Mouse (Mus musculus) stomach, postnatal 0 days (tissue): ENCODE results near the gene Abcd2.

ENCODE experiments used
- CTCF ChIP-seq: IDR thresholded peaks from 2 replicates; pipeline ENCODE4 v1.5.1; 2016; ENCODE audit warnings: antibody characterized with exemption, low read depth, mild to moderate bottlenecking, moderate library complexity
- EP300 ChIP-seq: optimal IDR thresholded peaks from 2 replicates; pipeline ENCODE3; 2016; ENCODE audit warnings: antibody characterized with exemption

DNA sequence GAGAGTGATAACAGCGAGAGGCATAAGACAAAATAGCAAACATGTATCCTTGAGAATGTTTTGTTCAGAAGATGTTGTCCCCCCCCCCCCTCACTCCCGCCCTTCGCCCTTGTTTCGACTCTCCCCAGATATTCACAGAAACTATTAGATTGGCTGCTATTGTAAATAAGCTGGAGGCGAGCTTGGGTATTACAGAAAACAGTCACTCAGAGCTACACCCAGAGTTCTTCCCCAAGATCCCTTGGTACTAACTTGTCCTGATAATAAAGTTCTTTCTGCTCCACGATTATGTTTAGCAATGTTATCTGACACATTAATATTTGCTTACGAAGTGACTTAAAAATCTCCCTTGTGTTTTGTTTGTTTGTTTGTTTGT lies 612 bp upstream of the Abcd2 start:
- TF ChIP-seq CTCF = no peak
- no peak for TF ChIP-seq EP300
